Mouse (Mus musculus): Measurements from ENCODE around the gene Gm49378.

Gene Gm49378

DNA sequence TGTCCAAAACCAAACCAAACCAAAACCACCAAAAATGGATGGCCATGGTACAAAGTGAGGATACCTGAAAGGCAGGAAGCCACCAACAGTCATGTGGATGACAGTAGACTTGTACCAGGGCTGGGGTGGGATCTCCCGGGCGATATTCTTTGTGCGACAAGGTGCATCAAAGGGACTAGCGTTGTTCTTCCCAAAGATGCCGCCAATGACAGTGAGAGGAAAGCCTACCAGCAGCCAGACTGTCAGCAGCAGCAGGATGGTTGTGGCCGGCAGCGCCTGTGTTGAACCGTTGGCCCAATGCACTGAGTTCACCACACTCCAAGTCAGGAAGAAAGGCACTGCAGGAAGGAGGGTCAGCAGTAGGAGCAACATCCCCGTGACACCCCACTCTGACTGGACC is at the start of gene Gm49378:
Gene Gm49378 (minus strand): TSS at position 101 of the 400 bp plus-strand sequence.
- DNase-seq = no peak

GRCm38 (mm10) chr14:55682118-55682493 is 44.4 kb upstream of the Gm49378 start:
- no peak for DNase-seq

GRCm38 (mm10) chr14:55681160-55682117 is 43.7 kb upstream of the Gm49378 start, which contains the start of gene Tinf2:
Gene Tinf2, minus strand, starts transcription at chr14:55681820.
- DNase-seq = peak; percentile 95

DNA sequence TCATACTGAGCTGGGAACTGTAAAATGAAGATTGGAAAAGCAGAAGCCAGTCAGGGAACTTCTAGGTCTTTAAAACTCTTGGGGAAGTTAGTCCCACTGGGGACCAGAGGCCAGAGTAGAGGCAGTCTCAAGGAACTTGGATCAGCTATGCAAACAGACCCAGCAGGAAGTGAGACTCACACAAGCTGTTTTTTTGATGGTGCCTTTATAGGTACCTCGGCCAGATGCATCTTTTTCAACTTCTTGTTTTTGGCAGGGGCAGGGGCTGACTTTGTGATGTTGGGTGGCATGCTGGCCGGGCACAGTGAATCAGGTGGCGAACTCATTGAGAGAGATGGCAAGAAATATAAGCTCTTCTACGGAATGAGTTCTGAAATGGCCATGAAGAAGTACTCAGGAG is 39.9 kb upstream of the Gm49378 start:
- no peak for DNase-seq

DNA sequence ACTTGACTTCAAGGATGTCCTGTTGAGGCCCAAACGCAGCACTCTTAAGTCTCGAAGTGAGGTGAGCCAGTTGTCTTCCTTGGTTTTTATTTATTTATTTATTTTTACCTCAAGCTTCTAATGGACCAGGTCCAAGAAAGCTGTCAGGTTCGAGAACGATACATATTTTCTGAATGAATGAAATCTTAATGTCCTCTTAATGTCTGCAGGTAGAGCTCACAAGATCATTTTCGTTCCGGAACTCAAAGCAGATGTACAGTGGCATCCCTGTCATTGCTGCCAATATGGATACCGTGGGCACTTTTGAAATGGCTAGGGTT is 35.0 kb upstream of the Gm49378 start:
- DNase-seq = no peak

GRCm38 (mm10) chr14:55671833-55672740 is 34.4 kb upstream of the Gm49378 start, which contains the start of the genes Gmpr2 and Nedd8:
Gene Gmpr2, plus strand, starts transcription at chr14:55671941.
Gene Nedd8, minus strand, starts transcription at chr14:55672124.
- peak; percentile 95 for DNase-seq

DNA sequence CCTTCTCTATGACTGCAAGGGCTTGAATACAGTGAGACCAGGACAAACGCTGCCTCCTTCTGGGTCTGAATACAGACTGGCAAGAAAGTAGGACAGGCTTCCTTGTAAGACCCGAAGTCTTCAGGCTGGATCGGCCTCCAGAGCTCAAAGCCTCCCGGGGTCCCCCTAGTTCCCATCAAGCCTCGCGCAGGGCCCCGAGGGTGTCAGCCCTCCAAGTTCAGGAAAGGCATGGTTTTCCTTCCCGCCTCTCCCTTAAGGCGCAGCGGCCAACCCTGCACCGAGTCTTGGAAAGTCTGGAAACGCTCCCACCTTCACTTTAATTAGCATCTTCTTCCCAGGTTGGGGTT is 33.8 kb upstream of the Gm49378 start:
- no peak for DNase-seq

DNA sequence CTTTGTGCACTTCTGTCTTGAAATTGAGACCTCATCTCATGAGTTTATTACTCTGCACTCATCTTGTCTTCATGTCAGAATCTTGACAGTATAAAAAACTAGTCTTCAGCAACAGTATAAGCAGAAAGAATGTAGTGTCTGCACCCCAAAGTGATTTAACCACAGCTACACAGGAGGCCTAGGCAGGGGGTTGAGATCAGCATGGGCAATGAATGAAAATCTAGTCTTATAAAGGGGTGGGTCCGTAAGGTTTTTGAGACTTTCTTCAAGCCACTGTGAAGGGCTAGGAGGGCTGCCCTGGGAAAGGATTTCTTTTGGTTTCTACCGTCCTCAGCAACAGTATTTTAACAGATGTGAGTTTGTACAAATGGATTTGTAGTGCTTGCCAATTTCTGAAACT is 22.9 kb upstream of the Gm49378 start:
- no peak for DNase-seq

GRCm38 (mm10) chr14:55659960-55660573 is 22.4 kb upstream of the Gm49378 start, which contains the start of gene Mdp1:
Gene Mdp1, minus strand, starts transcription at chr14:55660508.
- peak; percentile 80 for DNase-seq

- peak; percentile 51 for DNase-seq
Measured at GRCm38 (mm10) chr14:55658011-55658410, 20.3 kb upstream of the Gm49378 start.

DNA sequence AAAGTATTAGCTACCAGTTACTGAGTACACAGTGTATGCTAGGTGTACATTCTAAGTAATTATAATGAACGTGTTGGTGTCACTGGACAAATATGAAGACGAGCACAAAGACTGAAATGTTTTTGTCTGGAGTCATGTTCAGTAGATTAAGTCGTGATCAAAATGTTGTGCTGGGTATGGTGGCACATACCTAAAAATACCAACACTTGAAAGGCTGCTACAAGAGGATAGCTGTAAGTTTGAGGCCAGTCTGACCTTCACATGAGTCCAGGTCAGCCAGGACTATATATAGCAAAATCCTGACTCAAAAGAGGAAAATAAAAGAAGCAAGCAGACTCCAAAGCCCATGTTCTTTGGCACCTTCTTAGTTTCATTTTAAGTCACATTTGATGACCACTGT is 19.2 kb upstream of the Gm49378 start:
- DNase-seq = no peak

GRCm38 (mm10) chr14:55651528-55651927 is 13.8 kb upstream of the Gm49378 start:
- DNase-seq = no peak

DNA sequence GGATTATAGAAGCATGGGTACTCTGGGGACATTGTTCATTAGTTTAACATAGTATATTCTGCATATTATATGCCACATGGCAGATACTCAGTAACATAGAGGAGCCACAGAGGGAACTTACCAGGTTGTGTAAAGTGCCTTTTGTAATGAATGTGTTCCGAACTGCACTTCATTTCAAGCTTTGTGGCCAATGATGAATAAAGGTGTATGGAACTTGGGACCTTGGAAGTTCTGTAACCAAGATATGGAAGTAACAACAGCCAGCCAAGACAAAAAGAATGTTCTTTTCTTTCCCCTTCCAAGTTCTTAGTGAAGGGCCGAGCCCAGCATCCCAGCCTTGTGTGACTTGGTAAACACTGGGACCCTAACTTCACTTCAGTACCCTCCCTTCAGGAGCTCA is 12.2 kb upstream of the Gm49378 start, which contains the start of gene Tssk4:
Gene Tssk4 (plus strand): TSS at position 301 of the 400 bp plus-strand sequence.
- DNase-seq = no peak

DNA sequence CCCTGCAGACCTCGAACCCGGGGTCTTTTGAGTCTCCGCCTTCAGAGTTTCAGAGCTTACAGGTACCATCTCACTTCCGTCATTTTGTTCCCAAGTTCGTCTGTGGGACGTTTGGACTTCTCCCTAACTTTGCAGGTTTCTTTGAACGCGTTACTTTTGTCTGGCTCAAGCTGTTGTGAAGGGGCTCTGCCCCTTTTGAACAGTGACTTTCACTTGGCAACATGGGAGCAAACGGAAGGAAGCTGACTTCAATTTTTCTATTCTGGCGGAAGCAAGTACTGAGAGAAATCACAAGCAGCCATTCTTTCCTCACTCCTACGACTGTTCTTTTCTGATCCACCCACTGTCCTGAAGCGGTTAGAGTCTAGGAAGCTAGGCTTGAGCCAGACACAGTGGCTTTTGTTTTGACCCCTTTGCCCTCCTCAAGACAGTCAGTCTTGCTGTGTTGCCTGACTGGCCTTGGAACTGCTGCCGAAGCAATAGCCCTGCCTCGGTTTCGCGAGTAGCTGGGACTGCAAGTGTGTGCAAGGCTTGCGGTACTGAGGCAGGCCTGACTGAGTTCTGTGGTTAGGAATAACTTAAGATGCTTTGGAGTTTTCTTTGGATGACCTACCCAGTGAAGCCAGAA is 6.7 kb upstream of the Gm49378 start:
- peak; percentile 12 for DNase-seq

DNA sequence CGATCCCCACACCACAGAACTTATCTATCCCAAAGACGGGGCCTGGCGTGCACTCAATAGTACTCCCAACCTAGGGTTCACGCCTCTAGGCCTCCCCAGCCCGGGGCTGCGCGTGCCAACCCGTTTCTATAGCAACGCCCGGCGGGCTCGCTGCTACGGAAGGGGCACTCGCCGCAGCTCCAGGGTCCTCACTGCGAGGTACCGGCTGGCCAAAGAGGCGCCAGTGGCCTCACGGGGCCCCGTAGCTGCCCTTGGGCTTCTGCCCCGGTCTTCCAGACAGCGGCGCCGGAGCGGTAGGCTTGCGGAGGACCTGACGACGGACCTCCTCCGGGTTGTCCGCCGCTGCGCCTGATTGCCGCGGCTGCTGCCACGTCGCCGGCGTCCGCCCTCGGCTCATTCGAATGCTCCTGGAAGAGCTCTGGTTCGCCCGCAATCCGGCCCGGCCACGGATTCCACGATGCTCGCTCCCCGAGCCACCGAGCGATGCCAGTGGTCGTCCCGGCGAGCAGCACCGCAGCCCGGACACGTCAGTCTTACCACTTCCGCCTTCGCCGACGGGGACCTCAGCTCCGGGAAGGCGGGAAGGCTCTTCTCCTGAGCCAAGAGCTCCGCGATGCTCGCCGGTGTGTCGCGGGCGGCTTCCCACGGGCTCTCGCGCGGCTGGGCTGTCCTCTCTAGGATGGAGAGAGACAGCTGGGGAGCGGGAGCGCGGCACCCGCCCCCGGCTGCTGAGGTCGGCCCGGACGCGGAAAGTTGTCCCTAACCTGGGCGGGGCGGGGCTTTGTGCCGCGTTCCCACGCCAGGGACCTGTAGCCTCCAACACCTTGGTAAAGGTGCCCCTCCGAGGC is 5.6 kb upstream of the Gm49378 start, which contains the start of gene Tm9sf1:
Gene Tm9sf1 (minus strand): TSS at position 747 of the 848 bp plus-strand sequence.
- DNase-seq = peak; percentile 95

- no peak for DNase-seq
Measured at GRCm38 (mm10) chr14:55642679-55643059, 5.0 kb upstream of the Gm49378 start.

DNA sequence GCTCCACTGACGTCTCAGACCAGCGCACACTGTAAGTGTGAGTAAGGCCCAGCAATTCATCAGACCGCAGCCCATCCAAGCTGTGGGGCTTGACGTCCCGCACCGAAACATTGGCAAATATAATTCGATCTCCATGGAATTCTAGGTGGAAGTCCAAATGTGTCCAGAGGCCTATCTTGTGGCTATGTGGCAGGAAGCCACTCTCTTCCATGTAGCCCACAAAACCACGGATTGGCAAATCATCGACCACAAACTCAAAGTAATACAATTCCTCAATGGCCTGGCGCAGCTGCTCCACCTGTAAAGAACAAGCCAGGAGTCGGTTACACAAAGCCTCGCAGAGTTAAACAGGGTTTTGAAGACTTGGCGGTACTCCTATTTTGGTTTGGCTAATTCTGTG is 3.6 kb upstream of the Gm49378 start:
- DNase-seq = no peak

- no peak for DNase-seq
Measured at GRCm38 (mm10) chr14:55640816-55641215, 3.1 kb upstream of the Gm49378 start.

- DNase-seq = peak; percentile 87
Measured at GRCm38 (mm10) chr14:55635523-55636007, 2.1 kb downstream of the Gm49378 start, which contains the start of gene Ipo4. Gene Ipo4, minus strand, starts transcription at chr14:55635957.

- no peak for DNase-seq
Measured at GRCm38 (mm10) chr14:55634874-55635522, 2.7 kb downstream of the Gm49378 start.

DNA sequence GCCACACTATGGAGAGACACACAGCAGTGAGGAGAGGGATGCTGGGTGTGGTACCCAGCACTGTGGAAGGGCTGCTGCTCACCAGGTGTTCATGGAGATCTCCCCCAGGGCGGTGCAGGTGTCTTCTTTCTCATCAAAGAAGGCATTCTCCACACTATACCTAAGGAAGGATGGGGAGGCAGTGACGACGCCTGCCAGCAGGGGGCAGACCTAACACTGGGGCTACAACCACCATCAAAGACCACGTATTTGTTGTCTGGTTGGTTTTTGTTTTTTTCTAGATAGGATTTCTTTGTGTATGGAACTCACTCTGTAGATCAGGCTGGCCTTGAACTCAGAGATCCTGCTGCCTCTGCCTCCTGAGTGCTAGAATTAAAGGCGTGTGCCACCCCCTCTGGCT is 8.4 kb downstream of the Gm49378 start:
- peak; percentile 71 for DNase-seq
